Mouse (Mus musculus): ENCODE measurements around the gene Serpini2. TPM values are rescaled to one million over a fixed set of nuclear protein-coding genes. Genes with fewer than 3 reads are reported as not detected.
"Not testable (repeated sequence)": the region's sequence is repeated elsewhere in the genome, so short reads cannot be mapped to it uniquely, and the experiment has no call there.

Serpini2 gene
- not detected in 2 replicates for polyA plus RNA-seq (2015; fragmentation: Nextera tagmentation; extraction: Ambion mirVana)

GRCm38 (mm10) chr3:75269978-75270377 is at the start of gene Serpini2:
Gene Serpini2, minus strand, starts transcription at chr3:75270078.
- 58% methylated on average over 2 of the region's 2 CpGs for WGBS (ENCODE audit: insufficient replicate concordance)
- no peaks in the 10 kb centered on the region for H3K4me1 ChIP-seq (replicated peaks)
- no peak within 1 kb of the TSS for H3K4me3 ChIP-seq (replicated peaks)
- H3K9me3 ChIP-seq (replicated peaks), result no peaks in the 10 kb centered on the region
- ATAC-seq (ENCODE audit: low read depth), result no peak
- H3K27ac ChIP-seq, result no peak within 1 kb of the TSS
- H3K9ac ChIP-seq, result no peak within 1 kb of the TSS
- no peaks in the 10 kb centered on the region for H3K27me3 ChIP-seq
- H3K36me3 ChIP-seq, result no peaks in the 10 kb centered on the region
- no peak within 1 kb of the TSS for H3K4me2 ChIP-seq
- no peak for DNase-seq

- DNase-seq (no peak), ATAC-seq (ENCODE audit: low read depth) (no peak)
- no peaks in the 10 kb centered on the region for H3K27me3 ChIP-seq
- H3K4me1 ChIP-seq (replicated peaks), result no peaks in the 10 kb centered on the region
- H3K36me3 ChIP-seq, result no peaks in the 10 kb centered on the region
- no peak overlapping the region for H3K4me2 ChIP-seq
- H3K27ac ChIP-seq, result no peak overlapping the region
- 54% methylated on average over 4 of the region's 4 CpGs for WGBS (ENCODE audit: insufficient replicate concordance)
- no peaks in the 10 kb centered on the region for H3K9me3 ChIP-seq (replicated peaks)
- H3K4me3 ChIP-seq (replicated peaks), result no peak overlapping the region
- no peak overlapping the region for H3K9ac ChIP-seq
Observed at GRCm38 (mm10) chr3:75308861-75309260, 39.0 kb upstream of the Serpini2 start.

- ATAC-seq (ENCODE audit: low read depth) (peak; percentile 71), DNase-seq (no peak)
- H3K4me2 ChIP-seq, result no peak overlapping the region
- no peaks in the 10 kb centered on the region for H3K9me3 ChIP-seq (replicated peaks)
- H3K4me3 ChIP-seq (replicated peaks), result no peak overlapping the region
- H3K9ac ChIP-seq, result no peak overlapping the region
- H3K27ac ChIP-seq, result no peak overlapping the region
- H3K27me3 ChIP-seq, result no peaks in the 10 kb centered on the region
- no peaks in the 10 kb centered on the region for H3K4me1 ChIP-seq (replicated peaks)
- no peaks in the 10 kb centered on the region for H3K36me3 ChIP-seq
- WGBS (ENCODE audit: insufficient replicate concordance), result 28% methylated on average over 3 of the region's 3 CpGs
Observed at GRCm38 (mm10) chr3:75308228-75308627, 38.4 kb upstream of the Serpini2 start.

GRCm38 (mm10) chr3:75305584-75305983 is 35.7 kb upstream of the Serpini2 start:
- WGBS (ENCODE audit: insufficient replicate concordance), result 72% methylated on average over 3 of the region's 3 CpGs
- ATAC-seq (ENCODE audit: low read depth), result no peak

GRCm38 (mm10) chr3:75304621-75305020 is 34.7 kb upstream of the Serpini2 start:
- H3K27ac ChIP-seq, result no peak overlapping the region
- no peaks in the 10 kb centered on the region for H3K27me3 ChIP-seq
- no peaks in the 10 kb centered on the region for H3K4me1 ChIP-seq (replicated peaks)
- H3K9ac ChIP-seq, result no peak overlapping the region
- no peak for ATAC-seq (ENCODE audit: low read depth)
- H3K36me3 ChIP-seq, result no peaks in the 10 kb centered on the region
- WGBS (ENCODE audit: insufficient replicate concordance), result 75% methylated on average over 5 of the region's 5 CpGs
- H3K4me3 ChIP-seq (replicated peaks), result no peak overlapping the region
- H3K9me3 ChIP-seq (replicated peaks), result no peaks in the 10 kb centered on the region
- no peak overlapping the region for H3K4me2 ChIP-seq
- DNase-seq, result no peak

More at GRCm38 (mm10) chr3:75305584-75305983, 35.7 kb upstream of the Serpini2 start:
- H3K9me3 ChIP-seq (replicated peaks), result no peaks in the 10 kb centered on the region
- no peak for DNase-seq
- no peaks in the 10 kb centered on the region for H3K27me3 ChIP-seq
- no peak overlapping the region for H3K27ac ChIP-seq
- no peak overlapping the region for H3K4me2 ChIP-seq
- no peak overlapping the region for H3K4me3 ChIP-seq (replicated peaks)
- no peaks in the 10 kb centered on the region for H3K4me1 ChIP-seq (replicated peaks)
- H3K36me3 ChIP-seq, result no peaks in the 10 kb centered on the region
- no peak overlapping the region for H3K9ac ChIP-seq

GRCm38 (mm10) chr3:75301072-75301471 is 31.2 kb upstream of the Serpini2 start:
- DNase-seq (no peak), ATAC-seq (ENCODE audit: low read depth) (no peak)
- H3K27me3 ChIP-seq, result no peaks in the 10 kb centered on the region
- no peak overlapping the region for H3K9ac ChIP-seq
- no peak overlapping the region for H3K4me2 ChIP-seq
- no peaks in the 10 kb centered on the region for H3K4me1 ChIP-seq (replicated peaks)
- no peaks in the 10 kb centered on the region for H3K9me3 ChIP-seq (replicated peaks)
- no peak overlapping the region for H3K27ac ChIP-seq
- H3K36me3 ChIP-seq, result no peaks in the 10 kb centered on the region
- H3K4me3 ChIP-seq (replicated peaks), result no peak overlapping the region
- WGBS (ENCODE audit: insufficient replicate concordance), result 64% methylated on average over 2 of the region's 2 CpGs

GRCm38 (mm10) chr3:75299464-75299863 is 29.6 kb upstream of the Serpini2 start:
- not testable (repeated sequence) for DNase-seq

GRCm38 (mm10) chr3:75297758-75298111 is 27.9 kb upstream of the Serpini2 start:
- Histone ChIP-seq H3K9ac (no peak overlapping the region), H3K36me3 (no peaks in the 10 kb centered on the region), H3K9me3 (replicated peaks) (no peaks in the 10 kb centered on the region), H3K27ac (no peak overlapping the region), H3K4me1 (replicated peaks) (no peaks in the 10 kb centered on the region), H3K27me3 (no peaks in the 10 kb centered on the region), H3K4me2 (no peak overlapping the region), H3K4me3 (replicated peaks) (no peak overlapping the region)
- ATAC-seq (ENCODE audit: low read depth), result no peak
- 36% methylated on average over 3 of the region's 3 CpGs for WGBS (ENCODE audit: insufficient replicate concordance)
- no peak for DNase-seq

More at GRCm38 (mm10) chr3:75299464-75299863, 29.6 kb upstream of the Serpini2 start:
- not testable (repeated sequence) for H3K4me2 ChIP-seq; H3K4me3 ChIP-seq (replicated peaks); H3K4me1 ChIP-seq (replicated peaks); H3K36me3 ChIP-seq; H3K9ac ChIP-seq; ATAC-seq (ENCODE audit: low read depth); H3K27me3 ChIP-seq; H3K9me3 ChIP-seq (replicated peaks); H3K27ac ChIP-seq
- WGBS (ENCODE audit: insufficient replicate concordance), result 50% methylated on average over 1 of the region's 1 CpGs

GRCm38 (mm10) chr3:75297026-75297757 is 27.3 kb upstream of the Serpini2 start:
- ATAC-seq (ENCODE audit: low read depth) (no peak), DNase-seq (no peak)
- Histone ChIP-seq H3K4me3 (replicated peaks) (no peak overlapping the region), H3K4me1 (replicated peaks) (no peaks in the 10 kb centered on the region), H3K4me2 (no peak overlapping the region), H3K9me3 (replicated peaks) (no peaks in the 10 kb centered on the region), H3K27ac (no peak overlapping the region), H3K27me3 (no peaks in the 10 kb centered on the region), H3K9ac (no peak overlapping the region), H3K36me3 (no peaks in the 10 kb centered on the region)
- WGBS (ENCODE audit: insufficient replicate concordance), result 45% methylated on average over 2 of the region's 2 CpGs

GRCm38 (mm10) chr3:75293243-75293642 is 23.4 kb upstream of the Serpini2 start:
- H3K36me3 ChIP-seq, result no peaks in the 10 kb centered on the region
- 42% methylated on average over 2 of the region's 2 CpGs for WGBS (ENCODE audit: insufficient replicate concordance)
- ATAC-seq (ENCODE audit: low read depth), result no peak

GRCm38 (mm10) chr3:75277455-75277854 is 7.6 kb upstream of the Serpini2 start:
- no peaks in the 10 kb centered on the region for H3K27me3 ChIP-seq
- ATAC-seq (ENCODE audit: low read depth), result no peak
- H3K4me2 ChIP-seq, result no peak overlapping the region
- H3K4me1 ChIP-seq (replicated peaks), result no peaks in the 10 kb centered on the region
- H3K4me3 ChIP-seq (replicated peaks), result no peak overlapping the region
- no peak overlapping the region for H3K9ac ChIP-seq
- no peaks in the 10 kb centered on the region for H3K36me3 ChIP-seq
- DNase-seq, result no peak
- H3K27ac ChIP-seq, result no peak overlapping the region
- 51% methylated on average over 4 of the region's 4 CpGs for WGBS (ENCODE audit: insufficient replicate concordance)
- H3K9me3 ChIP-seq (replicated peaks), result no peaks in the 10 kb centered on the region

More at GRCm38 (mm10) chr3:75293243-75293642, 23.4 kb upstream of the Serpini2 start:
- H3K27ac ChIP-seq, result no peak overlapping the region
- H3K9me3 ChIP-seq (replicated peaks), result no peaks in the 10 kb centered on the region
- H3K9ac ChIP-seq, result no peak overlapping the region
- no peaks in the 10 kb centered on the region for H3K4me1 ChIP-seq (replicated peaks)
- H3K4me2 ChIP-seq, result no peak overlapping the region
- no peak for DNase-seq
- H3K4me3 ChIP-seq (replicated peaks), result no peak overlapping the region
- no peaks in the 10 kb centered on the region for H3K27me3 ChIP-seq

GRCm38 (mm10) chr3:75276522-75276921 is 6.6 kb upstream of the Serpini2 start:
- Histone ChIP-seq H3K4me2 (no peak overlapping the region), H3K9ac (no peak overlapping the region), H3K4me1 (replicated peaks) (no peaks in the 10 kb centered on the region), H3K9me3 (replicated peaks) (no peaks in the 10 kb centered on the region), H3K4me3 (replicated peaks) (no peak overlapping the region), H3K27ac (no peak overlapping the region), H3K36me3 (no peaks in the 10 kb centered on the region), H3K27me3 (no peaks in the 10 kb centered on the region)
- no peak for ATAC-seq (ENCODE audit: low read depth)
- DNase-seq, result no peak
- WGBS (ENCODE audit: insufficient replicate concordance), result 62% methylated on average over 3 of the region's 3 CpGs
